Mouse (Mus musculus): ENCODE data around the gene 1700067P10Rik.

1700067P10Rik gene

GRCm38 (mm10) chr17:48089019-48089418 lies at the start of gene 1700067P10Rik:
Gene 1700067P10Rik (plus strand): TSS chr17:48089319.
- DNase-seq (ENCODE audit: low read depth, low spot score): no peak

- peak; percentile 76 for DNase-seq (ENCODE audit: low read depth, low spot score)
Observed at GRCm38 (mm10) chr17:48041351-48042287, 47.5 kb upstream of the 1700067P10Rik start.

GRCm38 (mm10) chr17:48043154-48043880 lies 45.8 kb upstream of the 1700067P10Rik start:
- DNase-seq (ENCODE audit: low read depth, low spot score): no peak

- peak; percentile 78 for DNase-seq (ENCODE audit: low read depth, low spot score)
Observed at GRCm38 (mm10) chr17:48045631-48046030, 43.5 kb upstream of the 1700067P10Rik start.

- no peak for DNase-seq (ENCODE audit: low read depth, low spot score)
Observed at GRCm38 (mm10) chr17:48051638-48052337, 37.3 kb upstream of the 1700067P10Rik start.

- no peak for DNase-seq (ENCODE audit: low read depth, low spot score)
Observed at GRCm38 (mm10) chr17:48052338-48053067, 36.6 kb upstream of the 1700067P10Rik start.

GRCm38 (mm10) chr17:48053646-48054045 lies 35.5 kb upstream of the 1700067P10Rik start:
- no peak for DNase-seq (ENCODE audit: low read depth, low spot score)

GRCm38 (mm10) chr17:48055076-48055816 lies 33.9 kb upstream of the 1700067P10Rik start:
- DNase-seq (ENCODE audit: low read depth, low spot score): no peak

GRCm38 (mm10) chr17:48057382-48057781 lies 31.7 kb upstream of the 1700067P10Rik start:
- DNase-seq (ENCODE audit: low read depth, low spot score): no peak

GRCm38 (mm10) chr17:48064196-48064843 lies 24.8 kb upstream of the 1700067P10Rik start:
- peak; percentile 61 for DNase-seq (ENCODE audit: low read depth, low spot score)

GRCm38 (mm10) chr17:48065081-48065501 lies 24.0 kb upstream of the 1700067P10Rik start:
- peak; percentile 40 for DNase-seq (ENCODE audit: low read depth, low spot score)

GRCm38 (mm10) chr17:48067083-48067614 lies 22.0 kb upstream of the 1700067P10Rik start:
- no peak for DNase-seq (ENCODE audit: low read depth, low spot score)

GRCm38 (mm10) chr17:48067729-48068128 lies 21.4 kb upstream of the 1700067P10Rik start:
- no peak for DNase-seq (ENCODE audit: low read depth, low spot score)

GRCm38 (mm10) chr17:48080626-48081025 lies 8.5 kb upstream of the 1700067P10Rik start:
- DNase-seq (ENCODE audit: low read depth, low spot score): no peak

- DNase-seq (ENCODE audit: low read depth, low spot score): no peak
Observed at GRCm38 (mm10) chr17:48089446-48089845, 327 bp downstream of the 1700067P10Rik start.

GRCm38 (mm10) chr17:48090305-48090704 lies 1.2 kb downstream of the 1700067P10Rik start:
- no peak for DNase-seq (ENCODE audit: low read depth, low spot score)

GRCm38 (mm10) chr17:48093286-48093817 lies 4.2 kb downstream of the 1700067P10Rik start:
- DNase-seq (ENCODE audit: low read depth, low spot score): no peak

GRCm38 (mm10) chr17:48094820-48095680 lies 5.9 kb downstream of the 1700067P10Rik start:
- DNase-seq (ENCODE audit: low read depth, low spot score): no peak

Data from forelimb bud, embryonic 11.5 days (tissue).